Mouse (Mus musculus): ENCODE measurements around the gene Depdc1b. TPM values are rescaled to one million over a fixed set of nuclear protein-coding genes. Genes with fewer than 3 reads are reported as not detected.

Gene Depdc1b
- polyA plus RNA-seq, 1 experiment, result 7.8 TPM

DNA sequence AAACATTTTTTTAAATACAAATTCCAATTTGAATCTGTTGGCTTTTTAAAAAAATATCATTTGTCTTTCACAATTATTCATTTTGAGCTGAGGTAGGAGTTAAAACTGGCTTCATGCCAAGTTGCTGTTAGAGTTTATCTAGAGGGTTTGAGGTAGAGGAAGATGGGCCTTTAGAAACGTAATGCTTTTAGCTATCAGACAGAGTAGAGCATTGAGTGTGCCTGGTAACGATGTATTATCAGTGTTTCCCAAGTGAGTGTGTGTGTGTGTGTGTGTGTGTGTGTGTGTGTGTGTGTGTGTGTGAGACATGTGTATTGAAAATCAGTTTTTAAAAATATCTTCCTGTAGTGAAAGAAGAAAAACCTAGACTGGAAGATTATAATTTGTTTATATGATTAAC is 60.5 kb downstream of the Depdc1b start:
- Histone ChIP-seq H3K79me2 (ENCODE audit: control insufficient read depth, insufficient read depth) (no peaks in the 10 kb centered on the region), H3ac (ENCODE audit: control insufficient read depth, insufficient read length, low read depth) (no peak overlapping the region), H3K27me3 (ENCODE audit: control insufficient read depth, insufficient read depth, insufficient read length) (no peaks in the 10 kb centered on the region), H3K36me3 (ENCODE audit: control insufficient read depth, insufficient read depth) (peaks cover 17% of the 10 kb centered on the region), H3K79me3 (ENCODE audit: low read depth) (no peaks in the 10 kb centered on the region), H3K4me3 (ENCODE audit: insufficient read depth, poor library complexity, severe bottlenecking) (no peak overlapping the region)
- TF ChIP-seq CEBPB (IDR thresholded peaks at IDR 0.05; ENCODE audit: low read depth), result no peak
- TF ChIP-seq USF1 (IDR thresholded peaks at IDR 0.05; ENCODE audit: low read depth), result no peak
- no peak for TF ChIP-seq FOSL1 (IDR thresholded peaks at IDR 0.05; ENCODE audit: insufficient read depth, low read length, poor library complexity, severe bottlenecking)
- TF ChIP-seq CTCF (IDR thresholded peaks at IDR 0.05; ENCODE audit: control insufficient read depth, insufficient read depth, insufficient read length), result no peak
- no peak for TF ChIP-seq MAX (IDR thresholded peaks at IDR 0.05)
- no peak for TF ChIP-seq MYOG (IDR thresholded peaks at IDR 0.05; ENCODE audit: control insufficient read depth, extremely low read depth, insufficient read length)
- no peak for TF ChIP-seq MYOD1 (IDR thresholded peaks at IDR 0.05; ENCODE audit: control insufficient read depth, insufficient read length, low read depth)

DNA sequence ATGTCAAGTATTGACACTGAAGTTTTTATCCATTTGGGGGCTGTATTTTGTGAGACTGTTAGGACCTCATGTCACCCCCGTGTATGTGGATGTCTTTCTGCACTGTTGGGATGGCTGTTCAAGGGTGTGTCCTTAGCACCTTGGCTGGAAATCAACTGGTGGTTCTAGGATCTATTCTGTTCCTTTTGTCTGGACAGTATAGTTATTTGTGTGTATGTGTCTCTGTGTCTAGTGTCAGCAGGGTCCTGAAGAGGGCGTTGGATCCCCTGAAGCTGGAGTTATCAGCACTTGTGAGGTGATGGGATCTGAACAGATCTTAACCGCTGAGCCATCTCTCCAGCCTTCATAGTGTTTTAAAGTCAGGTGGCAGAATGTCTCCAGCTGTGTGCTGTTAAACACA is 65.0 kb downstream of the Depdc1b start:
- Histone ChIP-seq H3K36me3 (ENCODE audit: control insufficient read depth, insufficient read depth) (peaks cover 21% of the 10 kb centered on the region), H3K4me3 (ENCODE audit: insufficient read depth, poor library complexity, severe bottlenecking) (no peak overlapping the region), H3K79me3 (ENCODE audit: low read depth) (no peaks in the 10 kb centered on the region), H3K79me2 (ENCODE audit: control insufficient read depth, insufficient read depth) (no peaks in the 10 kb centered on the region), H3ac (ENCODE audit: control insufficient read depth, insufficient read length, low read depth) (no peak overlapping the region), H3K27me3 (ENCODE audit: control insufficient read depth, insufficient read depth, insufficient read length) (no peaks in the 10 kb centered on the region)
- TF ChIP-seq FOSL1 (IDR thresholded peaks at IDR 0.05; ENCODE audit: insufficient read depth, low read length, poor library complexity, severe bottlenecking) (no peak), CTCF (IDR thresholded peaks at IDR 0.05; ENCODE audit: control insufficient read depth, insufficient read depth, insufficient read length) (no peak), MYOD1 (IDR thresholded peaks at IDR 0.05; ENCODE audit: control insufficient read depth, insufficient read length, low read depth) (no peak), USF1 (IDR thresholded peaks at IDR 0.05; ENCODE audit: low read depth) (no peak), CEBPB (IDR thresholded peaks at IDR 0.05; ENCODE audit: low read depth) (no peak), MYOG (IDR thresholded peaks at IDR 0.05; ENCODE audit: control insufficient read depth, extremely low read depth, insufficient read length) (no peak), MAX (IDR thresholded peaks at IDR 0.05) (no peak)

DNA sequence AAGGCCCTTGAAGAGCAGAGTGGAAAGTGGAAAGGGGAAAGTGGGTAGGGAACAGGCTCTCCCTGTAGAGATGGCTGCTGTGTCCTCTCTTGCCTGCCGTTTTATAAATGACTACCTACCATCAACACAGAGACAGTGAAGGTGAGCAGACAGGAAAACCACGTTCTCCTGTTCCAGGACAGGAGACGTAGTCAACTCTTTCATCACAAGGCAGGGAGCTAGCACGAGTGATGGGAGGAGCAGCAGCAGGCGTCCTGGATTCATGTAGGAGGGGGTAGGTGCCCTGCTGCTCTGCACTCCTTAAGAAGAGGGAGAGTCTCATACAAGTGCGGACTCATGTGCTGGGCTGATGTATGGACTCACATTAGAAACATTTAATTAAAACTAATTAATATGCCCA is 66.9 kb downstream of the Depdc1b start:
- no peaks in the 10 kb centered on the region for H3K27me3 ChIP-seq (ENCODE audit: control insufficient read depth, insufficient read depth, insufficient read length)
- peaks cover 22% of the 10 kb centered on the region for H3K36me3 ChIP-seq (ENCODE audit: control insufficient read depth, insufficient read depth)
- TF ChIP-seq CEBPB (IDR thresholded peaks at IDR 0.05; ENCODE audit: low read depth) (no peak), MAX (IDR thresholded peaks at IDR 0.05) (no peak), FOSL1 (IDR thresholded peaks at IDR 0.05; ENCODE audit: insufficient read depth, low read length, poor library complexity, severe bottlenecking) (no peak), MYOD1 (IDR thresholded peaks at IDR 0.05; ENCODE audit: control insufficient read depth, insufficient read length, low read depth) (no peak), CTCF (IDR thresholded peaks at IDR 0.05; ENCODE audit: control insufficient read depth, insufficient read depth, insufficient read length) (no peak), USF1 (IDR thresholded peaks at IDR 0.05; ENCODE audit: low read depth) (no peak), MYOG (IDR thresholded peaks at IDR 0.05; ENCODE audit: control insufficient read depth, extremely low read depth, insufficient read length) (no peak)

GRCm38 (mm10) chr13:108386058-108386457 is 69.9 kb downstream of the Depdc1b start:
- TF ChIP-seq MAX (IDR thresholded peaks at IDR 0.05) (no peak), MYOG (IDR thresholded peaks at IDR 0.05; ENCODE audit: control insufficient read depth, extremely low read depth, insufficient read length) (no peak), CEBPB (IDR thresholded peaks at IDR 0.05; ENCODE audit: low read depth) (no peak), USF1 (IDR thresholded peaks at IDR 0.05; ENCODE audit: low read depth) (no peak), CTCF (IDR thresholded peaks at IDR 0.05; ENCODE audit: control insufficient read depth, insufficient read depth, insufficient read length) (no peak), FOSL1 (IDR thresholded peaks at IDR 0.05; ENCODE audit: insufficient read depth, low read length, poor library complexity, severe bottlenecking) (no peak), MYOD1 (IDR thresholded peaks at IDR 0.05; ENCODE audit: control insufficient read depth, insufficient read length, low read depth) (no peak)
- H3K27me3 ChIP-seq (ENCODE audit: control insufficient read depth, insufficient read depth, insufficient read length), result no peaks in the 10 kb centered on the region
- H3K4me3 ChIP-seq (ENCODE audit: insufficient read depth, poor library complexity, severe bottlenecking), result no peak overlapping the region
- no peaks in the 10 kb centered on the region for H3K79me2 ChIP-seq (ENCODE audit: control insufficient read depth, insufficient read depth)
- no peaks in the 10 kb centered on the region for H3K79me3 ChIP-seq (ENCODE audit: low read depth)
- peaks cover 31% of the 10 kb centered on the region for H3K36me3 ChIP-seq (ENCODE audit: control insufficient read depth, insufficient read depth)
- no peak overlapping the region for H3ac ChIP-seq (ENCODE audit: control insufficient read depth, insufficient read length, low read depth)

More for the DNA sequence above, 66.9 kb downstream of the Depdc1b start:
- H3K79me2 ChIP-seq (ENCODE audit: control insufficient read depth, insufficient read depth), result no peaks in the 10 kb centered on the region
- H3ac ChIP-seq (ENCODE audit: control insufficient read depth, insufficient read length, low read depth), result no peak overlapping the region
- no peaks in the 10 kb centered on the region for H3K79me3 ChIP-seq (ENCODE audit: low read depth)
- H3K4me3 ChIP-seq (ENCODE audit: insufficient read depth, poor library complexity, severe bottlenecking), result no peak overlapping the region

- Histone ChIP-seq H3K79me3 (ENCODE audit: low read depth) (no peaks in the 10 kb centered on the region), H3K27me3 (ENCODE audit: control insufficient read depth, insufficient read depth, insufficient read length) (no peaks in the 10 kb centered on the region), H3K79me2 (ENCODE audit: control insufficient read depth, insufficient read depth) (no peaks in the 10 kb centered on the region), H3K4me3 (ENCODE audit: insufficient read depth, poor library complexity, severe bottlenecking) (no peak overlapping the region), H3K36me3 (ENCODE audit: control insufficient read depth, insufficient read depth) (peaks cover 15% of the 10 kb centered on the region), H3ac (ENCODE audit: control insufficient read depth, insufficient read length, low read depth) (no peak overlapping the region)
- TF ChIP-seq FOSL1 (IDR thresholded peaks at IDR 0.05; ENCODE audit: insufficient read depth, low read length, poor library complexity, severe bottlenecking) (no peak), MYOG (IDR thresholded peaks at IDR 0.05; ENCODE audit: control insufficient read depth, extremely low read depth, insufficient read length) (no peak), CEBPB (IDR thresholded peaks at IDR 0.05; ENCODE audit: low read depth) (no peak), MAX (IDR thresholded peaks at IDR 0.05) (no peak), USF1 (IDR thresholded peaks at IDR 0.05; ENCODE audit: low read depth) (no peak), MYOD1 (IDR thresholded peaks at IDR 0.05; ENCODE audit: control insufficient read depth, insufficient read length, low read depth) (no peak), CTCF (IDR thresholded peaks at IDR 0.05; ENCODE audit: control insufficient read depth, insufficient read depth, insufficient read length) (peak; percentile 22)
Measured at GRCm38 (mm10) chr13:108390565-108390964, 74.4 kb downstream of the Depdc1b start.

GRCm38 (mm10) chr13:108403197-108403596 is 87.1 kb downstream of the Depdc1b start:
- Histone ChIP-seq H3K4me3 (ENCODE audit: insufficient read depth, poor library complexity, severe bottlenecking) (no peak overlapping the region), H3K79me2 (ENCODE audit: control insufficient read depth, insufficient read depth) (no peaks in the 10 kb centered on the region), H3ac (ENCODE audit: control insufficient read depth, insufficient read length, low read depth) (no peak overlapping the region), H3K27me3 (ENCODE audit: control insufficient read depth, insufficient read depth, insufficient read length) (no peaks in the 10 kb centered on the region), H3K79me3 (ENCODE audit: low read depth) (no peaks in the 10 kb centered on the region), H3K36me3 (ENCODE audit: control insufficient read depth, insufficient read depth) (peaks cover 6% of the 10 kb centered on the region)
- TF ChIP-seq CTCF (IDR thresholded peaks at IDR 0.05; ENCODE audit: control insufficient read depth, insufficient read depth, insufficient read length) (no peak), CEBPB (IDR thresholded peaks at IDR 0.05; ENCODE audit: low read depth) (no peak), FOSL1 (IDR thresholded peaks at IDR 0.05; ENCODE audit: insufficient read depth, low read length, poor library complexity, severe bottlenecking) (no peak), MYOD1 (IDR thresholded peaks at IDR 0.05; ENCODE audit: control insufficient read depth, insufficient read length, low read depth) (no peak), MAX (IDR thresholded peaks at IDR 0.05) (no peak), MYOG (IDR thresholded peaks at IDR 0.05; ENCODE audit: control insufficient read depth, extremely low read depth, insufficient read length) (no peak)
